Mouse (Mus musculus): ENCODE results near the gene Ccdc87. TPM values are rescaled to one million over a fixed set of nuclear protein-coding genes. Genes with fewer than 3 reads are reported as not detected.

The Ccdc87 gene
- polyA plus RNA-seq (2016; fragmentation: Nextera tagmentation; extraction: Ambion mirVana): 0.19 TPM in 2 replicates

DNA sequence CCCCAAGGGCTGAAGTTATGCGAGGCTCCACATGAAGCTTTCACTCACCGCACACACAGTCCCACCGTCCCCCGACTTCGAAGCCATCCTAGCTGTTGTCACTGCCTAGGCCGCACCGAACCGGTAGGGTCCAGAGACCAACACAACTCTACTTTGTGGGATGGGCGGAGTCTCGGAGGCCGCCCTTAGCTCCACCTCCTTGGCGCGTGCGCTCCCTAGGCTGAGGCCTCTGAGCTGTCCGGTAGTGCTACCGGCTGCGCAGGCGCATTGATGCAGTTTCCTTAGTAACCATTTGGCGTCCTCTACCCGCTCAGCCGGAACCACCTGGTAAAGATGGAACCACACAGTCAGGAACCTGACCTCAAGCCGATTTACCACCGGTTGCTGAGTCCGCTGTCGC lies at the start of gene Ccdc87, which contains the start of gene Ccs:
Ccdc87 (plus strand) TSS at position 218 of the 400 bp plus-strand sequence.
Ccs (minus strand) TSS at position 184 of the 400 bp plus-strand sequence.
- Histone ChIP-seq H3K36me3 (replicated peaks) (no peaks in the 10 kb centered on the region), H3K9me3 (no peaks in the 10 kb centered on the region), H3K27me3 (peaks cover 36% of the 10 kb centered on the region), H3K27ac (no peak within 1 kb of the TSS), H3K9ac (peak within 1 kb of the TSS; percentile 69), H3K4me2 (peak within 1 kb of the TSS; percentile 82), H3K4me1 (peaks cover 18% of the 10 kb centered on the region), H3K4me3 (replicated peaks) (peak within 1 kb of the TSS; percentile 60)
- ATAC-seq (ENCODE audit: low FRiP score): peak; percentile 99
- under 1% methylated on average over 25 of the region's 25 CpGs for WGBS

DNA sequence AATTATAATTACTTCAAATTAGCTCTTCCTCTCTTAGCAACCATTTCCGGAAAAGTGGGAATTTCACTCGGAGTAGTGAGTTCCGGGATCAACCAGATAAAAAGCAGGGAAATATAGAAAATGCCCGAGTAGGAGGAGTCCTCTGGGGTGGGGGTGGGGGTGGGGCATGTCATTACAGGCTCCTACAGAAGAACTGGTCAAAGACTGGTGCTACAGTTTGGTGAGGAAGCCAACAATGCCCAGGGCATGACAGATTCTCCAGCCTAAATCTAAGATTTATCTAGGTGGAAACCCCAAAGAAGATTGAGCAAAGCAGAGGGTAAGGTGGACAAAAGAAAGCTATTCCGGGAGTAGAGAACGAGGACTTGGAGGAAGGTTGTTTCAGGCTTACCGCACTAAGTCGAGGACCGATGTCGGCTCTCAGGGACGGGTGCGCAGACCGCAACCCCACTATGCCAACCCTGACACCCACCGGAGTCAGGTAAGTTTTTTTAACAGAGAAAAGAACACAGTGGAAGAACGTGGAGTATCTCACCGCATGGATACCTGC lies 45.8 kb upstream of the Ccdc87 start:
- Histone ChIP-seq H3K9me3 (no peaks in the 10 kb centered on the region), H3K27ac (peak overlapping the region; percentile 85), H3K4me1 (peaks cover 41% of the 10 kb centered on the region), H3K36me3 (replicated peaks) (peaks cover 47% of the 10 kb centered on the region), H3K4me2 (peak overlapping the region; percentile 68), H3K9ac (peak overlapping the region; percentile 77), H3K27me3 (no peaks in the 10 kb centered on the region), H3K4me3 (replicated peaks) (peak overlapping the region; percentile 75)
- 3% methylated on average over 16 of the region's 16 CpGs for WGBS
- peak; percentile 52 for ATAC-seq (ENCODE audit: low FRiP score)

DNA sequence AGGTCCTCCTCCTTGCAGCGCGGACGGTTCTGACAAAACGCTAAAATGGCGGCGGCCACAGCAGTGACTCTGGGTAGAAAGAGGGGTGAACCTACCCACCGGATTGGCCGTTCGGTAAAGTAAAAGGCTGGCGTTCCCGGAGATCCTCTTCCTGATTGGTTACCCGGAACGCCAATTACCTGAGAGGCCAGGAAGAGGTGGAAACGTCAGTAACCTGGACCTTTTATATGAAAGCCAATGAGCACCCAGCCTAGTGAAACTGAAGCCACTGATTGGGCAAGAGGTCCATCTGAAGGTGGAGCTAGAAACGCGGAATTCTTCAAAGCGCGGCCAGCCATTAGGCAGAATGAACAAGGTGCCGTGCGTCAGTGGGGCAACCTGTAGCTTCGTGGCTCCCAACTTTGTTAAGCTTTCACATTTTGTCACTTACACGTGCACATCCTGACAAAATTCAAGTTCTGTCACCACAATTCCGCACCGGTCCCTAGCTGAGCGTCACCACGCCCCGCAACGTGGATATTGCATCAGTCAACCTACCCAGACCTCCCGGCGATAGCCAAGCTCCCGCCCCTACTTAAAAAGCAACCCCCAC lies 45.2 kb upstream of the Ccdc87 start, which contains the start of gene Rbm4:
Rbm4 (minus strand) TSS at position 71 of the 592 bp plus-strand sequence.
- Histone ChIP-seq H3K9me3 (no peaks in the 10 kb centered on the region), H3K4me2 (peak within 1 kb of the TSS; percentile 68), H3K9ac (peak within 1 kb of the TSS; percentile 77), H3K27ac (peak within 1 kb of the TSS; percentile 85), H3K4me1 (peaks cover 37% of the 10 kb centered on the region), H3K4me3 (replicated peaks) (peak within 1 kb of the TSS; percentile 75), H3K36me3 (replicated peaks) (peaks cover 48% of the 10 kb centered on the region), H3K27me3 (no peaks in the 10 kb centered on the region)
- peak; percentile 99 for ATAC-seq (ENCODE audit: low FRiP score)
- WGBS: under 1% methylated on average over 31 of the region's 31 CpGs

DNA sequence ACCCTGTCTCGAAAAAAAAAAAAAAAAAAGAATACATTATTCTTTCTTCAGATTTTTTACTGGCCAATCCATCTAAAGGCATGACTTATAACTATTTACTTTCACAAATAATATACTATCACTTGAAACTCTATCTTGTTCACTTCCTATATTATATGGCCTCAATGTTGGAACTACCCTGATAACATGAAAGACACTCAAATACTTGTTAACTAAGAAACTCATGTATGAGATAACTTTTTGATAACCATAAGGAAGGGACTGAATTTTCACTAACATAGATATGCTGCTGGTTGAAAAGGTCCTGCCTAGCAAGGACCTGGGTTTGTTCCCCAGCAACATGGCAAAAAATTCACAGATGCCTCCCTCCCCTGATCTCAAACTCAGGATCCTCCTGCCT lies 43.2 kb upstream of the Ccdc87 start:
- Histone ChIP-seq H3K9ac (no peak overlapping the region), H3K9me3 (no peaks in the 10 kb centered on the region), H3K36me3 (replicated peaks) (peaks cover 50% of the 10 kb centered on the region), H3K4me1 (peaks cover 24% of the 10 kb centered on the region), H3K4me3 (replicated peaks) (no peak overlapping the region), H3K27me3 (no peaks in the 10 kb centered on the region), H3K4me2 (no peak overlapping the region), H3K27ac (no peak overlapping the region)
- no peak for ATAC-seq (ENCODE audit: low FRiP score)
- WGBS: 25% methylated on average over 1 of the region's 1 CpGs

DNA sequence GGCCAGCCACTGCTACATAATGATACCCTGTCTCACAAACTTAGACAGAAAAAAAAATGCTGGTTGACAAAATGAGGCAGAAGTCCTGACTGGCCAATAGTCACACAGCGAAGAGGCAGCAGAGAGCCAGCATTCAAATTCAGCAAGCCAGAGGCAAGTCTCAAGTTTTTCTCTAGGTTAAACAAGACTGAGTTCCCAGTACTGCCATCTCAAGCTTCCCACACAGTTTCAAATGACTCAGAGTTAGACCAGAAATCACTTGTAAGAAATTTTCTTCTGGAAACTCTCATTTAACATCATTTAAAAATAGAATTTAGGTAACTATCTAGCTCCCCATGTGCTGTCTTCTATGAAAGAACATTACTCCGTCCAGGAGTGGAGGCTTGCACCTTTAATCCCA lies 41.3 kb upstream of the Ccdc87 start:
- Histone ChIP-seq H3K9me3 (no peaks in the 10 kb centered on the region), H3K9ac (no peak overlapping the region), H3K27ac (no peak overlapping the region), H3K27me3 (no peaks in the 10 kb centered on the region), H3K4me1 (peaks cover 9% of the 10 kb centered on the region), H3K4me3 (replicated peaks) (no peak overlapping the region), H3K4me2 (no peak overlapping the region), H3K36me3 (replicated peaks) (peaks cover 56% of the 10 kb centered on the region)
- WGBS: 93% methylated on average over 2 of the region's 2 CpGs
- no peak for ATAC-seq (ENCODE audit: low FRiP score)

DNA sequence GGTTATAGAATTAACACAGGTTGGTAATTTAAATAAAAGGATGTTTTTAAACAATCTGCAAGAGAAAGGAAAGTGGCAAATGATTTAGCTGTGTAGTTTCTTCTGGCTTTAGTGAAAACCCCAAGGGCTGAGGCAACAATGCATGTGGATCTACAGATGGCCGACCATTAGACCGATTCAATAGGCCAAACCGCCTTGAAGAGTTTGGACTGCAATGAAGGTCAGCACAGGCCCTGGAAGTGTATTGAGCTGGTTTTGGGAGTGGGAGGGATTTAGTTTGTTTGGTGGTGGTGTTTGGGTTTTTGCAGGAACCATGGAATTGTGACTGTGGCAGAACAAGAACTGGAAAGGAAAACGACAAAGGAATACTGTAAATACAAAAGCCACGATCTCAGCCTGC lies 40.1 kb upstream of the Ccdc87 start:
- Histone ChIP-seq H3K9ac (no peak overlapping the region), H3K36me3 (replicated peaks) (peaks cover 67% of the 10 kb centered on the region), H3K4me1 (peaks cover 7% of the 10 kb centered on the region), H3K27ac (no peak overlapping the region), H3K27me3 (no peaks in the 10 kb centered on the region), H3K9me3 (no peaks in the 10 kb centered on the region), H3K4me2 (no peak overlapping the region), H3K4me3 (replicated peaks) (no peak overlapping the region)
- WGBS: 89% methylated on average over 5 of the region's 5 CpGs
- ATAC-seq (ENCODE audit: low FRiP score): no peak

DNA sequence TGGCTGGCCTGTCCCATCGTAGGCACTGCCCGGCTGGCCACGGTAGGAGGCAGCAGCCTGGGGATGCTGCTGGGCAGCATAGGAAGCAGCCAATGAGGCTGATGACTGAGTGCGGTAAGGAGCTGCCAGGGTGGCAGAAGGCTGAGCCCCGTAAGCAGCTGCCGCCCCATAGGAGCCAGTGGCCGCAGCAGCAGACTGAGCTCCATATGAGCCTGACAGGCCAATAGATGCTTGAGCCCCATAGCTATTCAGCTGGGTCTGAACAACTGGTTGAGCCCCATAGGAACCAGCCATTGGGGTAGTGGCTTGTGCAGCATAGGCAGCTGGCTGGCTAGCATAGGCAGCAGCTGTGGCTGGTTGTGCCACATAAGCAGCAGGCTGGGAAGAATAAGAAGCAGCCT lies 36.5 kb upstream of the Ccdc87 start:
- H3K4me2 ChIP-seq: no peak overlapping the region
- H3K36me3 ChIP-seq (replicated peaks): peaks cover 68% of the 10 kb centered on the region

DNA sequence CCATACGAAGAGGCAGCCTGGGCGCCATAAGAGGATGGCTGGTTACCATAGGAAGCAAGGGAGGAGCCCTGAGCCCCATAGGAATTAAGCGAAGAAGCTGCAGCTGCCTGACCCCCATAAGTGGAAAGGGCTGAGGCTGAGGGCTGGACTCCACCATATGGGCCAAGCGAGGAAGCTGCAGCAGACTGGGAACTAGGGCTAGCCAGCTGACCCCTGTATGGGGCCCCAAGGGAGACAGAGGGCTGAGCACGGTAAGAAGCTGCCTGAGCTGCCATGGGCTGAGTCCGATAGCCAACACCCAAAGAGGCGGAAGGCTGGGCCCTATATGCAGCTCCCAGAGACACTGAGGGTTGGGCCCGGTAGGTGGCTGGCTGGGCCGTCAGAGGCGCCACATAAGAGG lies 35.9 kb upstream of the Ccdc87 start:
- no peak overlapping the region for H3K27ac ChIP-seq
- H3K4me2 ChIP-seq: no peak overlapping the region
- H3K36me3 ChIP-seq (replicated peaks): peaks cover 62% of the 10 kb centered on the region
- no peak overlapping the region for H3K4me3 ChIP-seq (replicated peaks)
- H3K4me1 ChIP-seq: peaks cover 8% of the 10 kb centered on the region
- no peaks in the 10 kb centered on the region for H3K27me3 ChIP-seq
- 87% methylated on average over 10 of the region's 10 CpGs for WGBS
- no peak overlapping the region for H3K9ac ChIP-seq
- ATAC-seq (ENCODE audit: low FRiP score): no peak
- no peaks in the 10 kb centered on the region for H3K9me3 ChIP-seq

More for the DNA sequence above, 36.5 kb upstream of the Ccdc87 start:
- Histone ChIP-seq H3K9ac (no peak overlapping the region), H3K27me3 (no peaks in the 10 kb centered on the region), H3K4me1 (0 out of 2 replicates have a peak, but pooled peaks cover 4% of the 10 kb centered on the region), H3K4me3 (replicated peaks) (no peak overlapping the region), H3K27ac (no peak overlapping the region), H3K9me3 (no peaks in the 10 kb centered on the region)
- 95% methylated on average over 7 of the region's 7 CpGs for WGBS
- no peak for ATAC-seq (ENCODE audit: low FRiP score)

DNA sequence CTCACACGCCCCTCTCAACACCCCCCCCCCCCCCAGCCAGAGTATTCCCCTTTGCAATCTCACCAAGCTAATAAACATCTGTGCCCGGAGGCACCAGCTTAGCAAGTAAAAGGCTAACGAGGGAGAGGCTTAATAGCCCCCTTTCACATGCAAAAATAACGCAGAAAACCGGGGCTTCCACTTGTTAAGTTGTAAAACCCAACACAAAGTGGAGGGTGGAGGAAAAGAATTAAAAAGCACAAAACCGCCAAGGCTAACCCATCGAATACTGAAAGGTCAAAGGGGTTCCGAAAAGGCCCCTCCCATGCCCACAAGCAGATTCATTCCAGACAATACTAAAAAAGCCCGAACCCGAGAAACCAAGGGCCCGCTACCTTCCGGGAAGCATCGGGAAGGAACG lies 28.9 kb upstream of the Ccdc87 start:
- Histone ChIP-seq H3K9ac (peak overlapping the region; percentile 70), H3K4me1 (peaks cover 26% of the 10 kb centered on the region), H3K4me2 (peak overlapping the region; percentile 90), H3K4me3 (replicated peaks) (peak overlapping the region; percentile 82), H3K27me3 (no peaks in the 10 kb centered on the region), H3K36me3 (replicated peaks) (peaks cover 5% of the 10 kb centered on the region), H3K27ac (peak overlapping the region; percentile 95; the same call in 1 of the 2 replicates), H3K9me3 (peaks cover under 1% of the 10 kb centered on the region; the same call in 1 of the 2 replicates)
- ATAC-seq (ENCODE audit: low FRiP score): no peak
- under 1% methylated on average over 14 of the region's 14 CpGs for WGBS

DNA sequence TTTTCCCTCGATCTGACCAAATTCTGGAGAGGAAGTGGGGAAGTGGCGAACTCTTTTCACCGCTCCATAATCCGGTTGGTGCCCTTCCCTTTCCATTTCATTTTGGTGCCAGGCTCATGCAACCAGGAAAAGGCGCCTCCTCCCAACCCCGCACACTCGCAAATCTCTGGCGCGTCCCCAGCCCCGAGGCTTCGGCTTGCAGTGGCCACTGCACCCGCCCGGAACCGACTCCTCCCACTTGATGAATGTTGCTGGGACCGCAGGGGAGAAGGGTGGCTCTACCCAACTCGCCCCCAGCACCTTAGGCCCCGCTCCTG lies 28.5 kb upstream of the Ccdc87 start:
- Histone ChIP-seq H3K27ac (peak overlapping the region; percentile 95), H3K4me3 (replicated peaks) (peak overlapping the region; percentile 82), H3K9ac (peak overlapping the region; percentile 70), H3K9me3 (peaks cover 2% of the 10 kb centered on the region; the same call in 1 of the 2 replicates), H3K4me1 (peaks cover 26% of the 10 kb centered on the region), H3K27me3 (no peaks in the 10 kb centered on the region), H3K36me3 (replicated peaks) (peaks cover 5% of the 10 kb centered on the region), H3K4me2 (peak overlapping the region; percentile 90)
- ATAC-seq (ENCODE audit: low FRiP score): no peak
- WGBS: under 1% methylated on average over 17 of the region's 17 CpGs

DNA sequence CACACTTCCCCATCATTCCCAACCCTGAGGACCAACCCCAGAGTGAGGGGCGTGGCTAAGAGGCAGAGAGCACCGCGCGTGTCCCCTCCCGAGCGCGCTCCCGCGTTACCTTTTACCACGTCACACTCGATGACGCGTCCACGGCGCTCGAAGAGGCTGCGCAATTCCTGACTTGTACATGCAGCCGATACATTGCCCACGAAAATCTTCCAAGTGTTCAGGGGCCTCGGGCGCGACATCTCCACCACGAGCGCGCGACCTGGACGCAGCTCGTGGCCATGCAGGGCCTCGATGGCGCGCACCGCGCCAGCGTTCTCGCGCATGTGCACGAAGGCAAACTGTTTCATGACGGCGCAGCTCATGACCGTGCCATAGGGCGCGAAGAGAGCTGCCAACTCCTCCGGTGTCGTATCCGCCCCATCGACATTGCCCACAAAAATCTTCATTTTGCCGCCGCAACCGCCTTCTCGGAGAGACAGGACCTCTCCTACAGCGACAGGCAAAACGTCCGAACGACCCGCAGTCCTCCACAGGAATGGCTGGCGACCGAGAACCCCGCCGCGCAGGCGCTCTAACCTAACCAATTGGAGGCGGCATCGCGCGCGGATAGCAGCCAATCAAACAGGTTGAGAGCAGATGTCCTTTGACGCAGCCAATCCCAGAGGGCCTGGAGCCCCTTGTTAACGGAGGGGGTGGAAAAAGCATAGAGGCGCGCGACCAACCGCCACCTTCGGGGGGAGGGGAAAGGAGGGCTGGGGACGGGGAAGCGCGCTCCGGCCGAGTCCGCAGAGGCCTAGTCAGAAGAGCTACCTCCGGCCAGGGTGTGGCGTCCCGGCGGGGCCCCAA lies 27.9 kb upstream of the Ccdc87 start, which contains the start of the genes Gm21992 and Rbm14:
Gm21992 (minus strand) TSS at position 550 of the 846 bp plus-strand sequence.
Rbm14 (minus strand) TSS at position 572 of the 846 bp plus-strand sequence.
- Histone ChIP-seq H3K9ac (peak within 1 kb of the TSS; percentile 70), H3K4me2 (peak within 1 kb of the TSS; percentile 90), H3K27me3 (no peaks in the 10 kb centered on the region), H3K4me1 (peaks cover 26% of the 10 kb centered on the region), H3K36me3 (replicated peaks) (peaks cover 2% of the 10 kb centered on the region), H3K4me3 (replicated peaks) (peak within 1 kb of the TSS; percentile 82), H3K27ac (peak within 1 kb of the TSS; percentile 95), H3K9me3 (peaks cover 2% of the 10 kb centered on the region; the same call in 1 of the 2 replicates)
- peak; percentile 98 for ATAC-seq (ENCODE audit: low FRiP score)
- WGBS: under 1% methylated on average over 83 of the region's 83 CpGs

DNA sequence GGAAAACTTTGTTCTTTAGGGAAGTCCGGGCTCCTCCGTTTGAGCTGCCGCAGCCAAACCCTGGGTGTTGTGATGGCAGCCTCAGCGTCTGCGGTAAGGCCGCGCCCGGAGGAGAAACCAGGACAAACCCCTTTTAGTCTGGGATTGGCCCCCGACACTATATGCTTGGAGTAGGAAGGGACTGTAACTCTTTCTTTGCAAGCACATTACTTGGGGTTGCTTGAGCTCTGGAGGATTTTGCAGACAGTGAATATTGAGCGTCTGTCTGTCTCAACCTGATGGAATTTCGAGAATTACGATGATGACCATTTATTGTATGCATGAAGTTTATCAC lies 27.3 kb upstream of the Ccdc87 start:
- ATAC-seq (ENCODE audit: low FRiP score): peak; percentile 37
- peak overlapping the region; percentile 70 for H3K9ac ChIP-seq
- H3K9me3 ChIP-seq: peaks cover 2% of the 10 kb centered on the region; the same call in 1 of the 2 replicates
- peak overlapping the region; percentile 82 for H3K4me3 ChIP-seq (replicated peaks)
- no peaks in the 10 kb centered on the region for H3K27me3 ChIP-seq
- H3K36me3 ChIP-seq (replicated peaks): no peaks in the 10 kb centered on the region
- H3K4me2 ChIP-seq: peak overlapping the region; percentile 90
- peaks cover 26% of the 10 kb centered on the region for H3K4me1 ChIP-seq
- WGBS: 6% methylated on average over 12 of the region's 12 CpGs
- peak overlapping the region; percentile 95 for H3K27ac ChIP-seq
